In the genomic region with DNA sequence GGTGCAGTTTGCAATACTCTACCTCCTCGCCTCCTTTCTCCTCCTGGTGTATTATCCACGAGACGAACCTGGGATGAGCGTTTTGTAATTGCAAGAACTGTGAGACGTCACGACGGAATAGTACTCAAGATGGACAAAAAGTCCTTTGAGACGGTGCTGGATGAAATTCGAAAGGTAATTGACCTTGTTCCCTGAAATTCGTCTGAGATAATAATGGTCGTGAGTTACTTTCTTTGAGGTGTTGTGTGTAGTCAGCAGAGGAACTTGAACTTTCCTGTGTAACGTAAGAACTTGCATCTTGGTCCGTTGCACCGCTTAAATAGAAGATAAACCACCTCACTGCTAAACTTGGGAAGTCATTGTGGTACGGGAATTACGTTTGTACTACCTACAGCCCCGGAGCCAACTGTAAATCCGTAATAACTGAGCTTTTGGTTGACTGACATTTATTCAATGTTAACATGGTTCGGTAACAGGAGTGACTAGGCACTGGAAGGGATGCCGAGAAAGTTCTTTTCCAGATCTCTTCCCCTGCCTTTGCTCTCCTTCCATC, we compare ENCODE assay signal across 7 mouse cellular contexts. TPM values are rescaled to one million over a fixed set of nuclear protein-coding genes. Genes with fewer than 3 reads are reported as not detected.
DNase-seq lines count a peak whose midpoint lies in the region; ATAC-seq and TF ChIP-seq lines count a peak whose summit lies in the region.

No protein-coding gene starts in this region.

- H3K4me1 ChIP-seq in cortical plate, adult 2 months (ENCODE audit: control insufficient read depth, insufficient read depth, low read length) = peaks cover 2% of the 10 kb centered on the region; the same call in 1 of the 2 replicates
- peaks cover 40% of the 10 kb centered on the region for H3K4me1 ChIP-seq in hindbrain, embryonic 15.5 days (replicated peaks)

- peaks cover 73% of the 10 kb centered on the region for H3K79me2 ChIP-seq in myocyte (ENCODE audit: control insufficient read depth, insufficient read depth)

- H3K4me2 ChIP-seq in hindbrain, embryonic 15.5 days = peak overlapping the region; percentile 91
- peak overlapping the region; percentile 89 for H3K4me2 ChIP-seq in myocyte (ENCODE audit: low read depth)

- no peak for TF ChIP-seq CTCF in cortical plate, adult 2 months (IDR thresholded peaks at IDR 0.05; ENCODE audit: extremely low read depth, insufficient read depth, low read length)

- H3K36me3 ChIP-seq in hindbrain, embryonic 15.5 days = peaks cover 8% of the 10 kb centered on the region; the same call in 1 of the 2 replicates
- no peaks in the 10 kb centered on the region for H3K36me3 ChIP-seq in myocyte (ENCODE audit: control insufficient read depth, insufficient read depth)

- H3ac ChIP-seq in myocyte (ENCODE audit: control insufficient read depth, insufficient read length) = peak overlapping the region; percentile 21

- H3K9ac ChIP-seq in hindbrain, embryonic 15.5 days = peak overlapping the region; percentile 80

- peak overlapping the region; percentile 86 for H3K4me3 ChIP-seq in cortical plate, adult 2 months (ENCODE audit: insufficient read depth, low read length)
- peak overlapping the region; percentile 91 for H3K4me3 ChIP-seq in hindbrain, embryonic 15.5 days
- H3K4me3 ChIP-seq in myocyte = peak overlapping the region; percentile 93

- no peaks in the 10 kb centered on the region for H3K27me3 ChIP-seq in hindbrain, embryonic 15.5 days
- H3K27me3 ChIP-seq in myocyte (ENCODE audit: control insufficient read depth, insufficient read depth, insufficient read length) = no peaks in the 10 kb centered on the region

- H3K9me3 ChIP-seq in hindbrain, embryonic 15.5 days = no peaks in the 10 kb centered on the region

- no peak overlapping the region for H3K27ac ChIP-seq in cortical plate, adult 2 months (ENCODE audit: insufficient read depth, low read length)
- 0 out of 2 replicates have a peak overlapping the region, but pooled peaks have one; percentile 89 for H3K27ac ChIP-seq in hindbrain, embryonic 15.5 days (replicated peaks)

- WGBS in hindbrain, embryonic 15.5 days = under 1% methylated on average over 20 of the region's 20 CpGs

- no peak for ATAC-seq in hindbrain, embryonic 15.5 days (ENCODE audit: low FRiP score, low read depth)

- peak; percentile 42 for DNase-seq in retina, embryonic 14.5 days (ENCODE audit: low spot score)
- DNase-seq in retina, postnatal 1 day = no peak
- DNase-seq in ovary, postnatal 10 days (ENCODE audit: low spot score) = no peak
- no peak for DNase-seq in ovary, postnatal 14 days (ENCODE audit: low spot score)

- no peak for TF ChIP-seq POLR2A in cortical plate, adult 2 months (IDR thresholded peaks at IDR 0.05; ENCODE audit: extremely low read depth, insufficient read depth, low read length)
- TF ChIP-seq POLR2A in myocyte (IDR thresholded peaks at IDR 0.05; ENCODE audit: insufficient read length, low read depth) = no peak

TF ChIP-seq in myocyte, 11 proteins besides CTCF, POLR2A, EP300 and RAD21:
- no peak for TF ChIP-seq MAX (IDR thresholded peaks at IDR 0.05; ENCODE audit: low read depth)
- no peak for TF ChIP-seq TCF12 (IDR thresholded peaks at IDR 0.05; ENCODE audit: insufficient read depth, poor library complexity, severe bottlenecking)
- TF ChIP-seq TCF3 (IDR thresholded peaks at IDR 0.05; ENCODE audit: insufficient read length, low read depth) = no peak
- no peak for TF ChIP-seq POLR2AphosphoS2 (IDR thresholded peaks at IDR 0.05; ENCODE audit: insufficient read length, low read depth)
- TF ChIP-seq E2F4 (IDR thresholded peaks at IDR 0.05; ENCODE audit: insufficient read depth) = no peak
- TF ChIP-seq REST (IDR thresholded peaks at IDR 0.05; ENCODE audit: insufficient read depth, insufficient read length) = no peak
- no peak for TF ChIP-seq CEBPB (IDR thresholded peaks at IDR 0.05; ENCODE audit: insufficient read depth, poor library complexity, severe bottlenecking)
- no peak for TF ChIP-seq MYOG (IDR thresholded peaks at IDR 0.05; ENCODE audit: control insufficient read depth in 1 of 3, insufficient read depth in 1 of 3, insufficient read length in 2 of 3, low read depth in 2 of 3)
- no peak for TF ChIP-seq SRF (IDR thresholded peaks at IDR 0.05; ENCODE audit: control insufficient read depth, insufficient read length, low read depth)
- TF ChIP-seq USF1 (IDR thresholded peaks at IDR 0.05; ENCODE audit: low read depth) = no peak
- no peak for TF ChIP-seq MYOD1 (IDR thresholded peaks at IDR 0.05; ENCODE audit: control insufficient read depth in 1 of 3, insufficient read length in 2 of 3, low read depth in 2 of 3)
TF ChIP-seq in myocyte: peak in this region for 0.

RNA-seq across cellular contexts. Expression of a gene that starts 0.8 kb away (rescaled TPM):
- polyA plus RNA-seq in cortical plate, adult 2 months (2012; rRNA removed) = 12.6 and 12.7 TPM in 2 replicates
- polyA plus RNA-seq in hindbrain, embryonic 15.5 days (2015; fragmentation: Nextera tagmentation; extraction: Ambion mirVana) = 18.0 and 19.8 TPM in 2 replicates
- polyA plus RNA-seq in myocyte (2012; fragmentation: generic; extraction: Trizol) = 6.5 TPM

RNA-seq across cellular contexts. Expression of a gene that starts 1.1 kb away (rescaled TPM):
- polyA plus RNA-seq in cortical plate, adult 2 months (2012; rRNA removed) = 7.5 and 8.2 TPM in 2 replicates
- 8.6 and 8.8 TPM in 2 replicates for polyA plus RNA-seq in hindbrain, embryonic 15.5 days (2015; fragmentation: Nextera tagmentation; extraction: Ambion mirVana)
- 3.7 TPM for polyA plus RNA-seq in myocyte (2012; fragmentation: generic; extraction: Trizol)

RNA-seq across cellular contexts. Expression of a gene that starts 24.2 kb away (rescaled TPM):
- polyA plus RNA-seq in cortical plate, adult 2 months (2012; rRNA removed) = 0.21 and 0.35 TPM in 2 replicates
- 0.09 TPM in 1 of 2 replicates, not detected in the other for polyA plus RNA-seq in hindbrain, embryonic 15.5 days (2015; fragmentation: Nextera tagmentation; extraction: Ambion mirVana)
- polyA plus RNA-seq in myocyte (2012; fragmentation: generic; extraction: Trizol) = not detected
